Mouse (Mus musculus): Measurements from ENCODE around the gene Cavin2. TPM values are rescaled to one million over a fixed set of nuclear protein-coding genes. Genes with fewer than 3 reads are reported as not detected.
A peak's percentile ranks its signal among the peaks of the same experiment; 100 is the strongest.

The Cavin2 gene
- polyA plus RNA-seq, 1 experiment from 2014 or later, result 152 TPM

DNA sequence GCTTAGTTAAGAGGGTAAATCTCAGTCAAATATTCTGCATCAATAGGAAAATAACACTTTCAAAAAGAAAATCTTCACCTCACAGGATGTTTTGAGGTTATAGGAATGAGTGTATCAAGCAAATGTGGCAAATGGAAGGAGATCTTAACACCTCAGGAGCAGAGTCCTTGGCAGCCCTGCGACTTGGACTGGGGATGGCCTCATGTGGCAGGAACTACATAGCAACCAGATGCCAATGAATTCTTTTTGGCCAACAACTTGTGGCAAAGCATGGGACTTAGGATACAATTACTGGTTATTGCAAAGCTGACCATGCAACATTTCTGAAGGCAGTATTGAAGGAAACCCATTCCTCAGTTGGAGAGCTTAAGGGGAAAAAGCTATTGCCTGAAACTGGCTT, 39.6 kb downstream of the Cavin2 start:
- Histone ChIP-seq H3K27me3 (no peaks in the 10 kb centered on the region), H3K27ac (no peak overlapping the region), H3K36me3 (no peaks in the 10 kb centered on the region), H3K9ac (no peak overlapping the region), H3K4me3 (no peak overlapping the region), H3K9me3 (no peaks in the 10 kb centered on the region), H3K4me1 (peaks cover 8% of the 10 kb centered on the region), H3K4me2 (no peak overlapping the region)
- no peak for ATAC-seq (ENCODE audit: borderline replicate concordance, extremely low read depth, low FRiP score, low TSS enrichment)
- WGBS, result 89% methylated on average over 1 of the region's 1 CpGs

- 20% methylated on average over 6 of the region's 6 CpGs for WGBS
Observed at GRCm38 (mm10) chr1:51332986-51333385, 44.1 kb downstream of the Cavin2 start.

GRCm38 (mm10) chr1:51333557-51334285, 44.8 kb downstream of the Cavin2 start:
- H3K4me3 ChIP-seq, result peak overlapping the region; percentile 37
- peaks cover 13% of the 10 kb centered on the region for H3K4me1 ChIP-seq
- WGBS, result 4% methylated on average over 18 of the region's 18 CpGs
- H3K9me3 ChIP-seq, result no peaks in the 10 kb centered on the region
- H3K36me3 ChIP-seq, result no peaks in the 10 kb centered on the region
- ATAC-seq (ENCODE audit: borderline replicate concordance, extremely low read depth, low FRiP score, low TSS enrichment), result peak; percentile 84
- H3K27ac ChIP-seq, result peak overlapping the region; percentile 51
- H3K27me3 ChIP-seq, result no peaks in the 10 kb centered on the region
- peak overlapping the region; percentile 61 for H3K4me2 ChIP-seq
- H3K9ac ChIP-seq, result peak overlapping the region; percentile 33

More at GRCm38 (mm10) chr1:51332986-51333385, 44.1 kb downstream of the Cavin2 start:
- H3K36me3 ChIP-seq, result no peaks in the 10 kb centered on the region
- peaks cover 13% of the 10 kb centered on the region for H3K4me1 ChIP-seq
- H3K9ac ChIP-seq, result no peak overlapping the region
- peak overlapping the region; percentile 51; the same call in 1 of the 2 replicates for H3K27ac ChIP-seq
- H3K9me3 ChIP-seq, result no peaks in the 10 kb centered on the region
- H3K4me2 ChIP-seq, result peak overlapping the region; percentile 61
- H3K27me3 ChIP-seq, result no peaks in the 10 kb centered on the region
- ATAC-seq (ENCODE audit: borderline replicate concordance, extremely low read depth, low FRiP score, low TSS enrichment), result peak; percentile 52; the same call in 1 of the 2 replicates
- peak overlapping the region; percentile 37 for H3K4me3 ChIP-seq

GRCm38 (mm10) chr1:51334289-51334688, 45.4 kb downstream of the Cavin2 start:
- 26% methylated on average over 6 of the region's 6 CpGs for WGBS
- Histone ChIP-seq H3K27ac (no peak overlapping the region), H3K9ac (no peak overlapping the region), H3K4me3 (no peak overlapping the region), H3K9me3 (no peaks in the 10 kb centered on the region), H3K4me2 (no peak overlapping the region), H3K4me1 (peaks cover 13% of the 10 kb centered on the region), H3K36me3 (no peaks in the 10 kb centered on the region), H3K27me3 (no peaks in the 10 kb centered on the region)
- peak; percentile 36; the same call in 1 of the 2 replicates for ATAC-seq (ENCODE audit: borderline replicate concordance, extremely low read depth, low FRiP score, low TSS enrichment)

DNA sequence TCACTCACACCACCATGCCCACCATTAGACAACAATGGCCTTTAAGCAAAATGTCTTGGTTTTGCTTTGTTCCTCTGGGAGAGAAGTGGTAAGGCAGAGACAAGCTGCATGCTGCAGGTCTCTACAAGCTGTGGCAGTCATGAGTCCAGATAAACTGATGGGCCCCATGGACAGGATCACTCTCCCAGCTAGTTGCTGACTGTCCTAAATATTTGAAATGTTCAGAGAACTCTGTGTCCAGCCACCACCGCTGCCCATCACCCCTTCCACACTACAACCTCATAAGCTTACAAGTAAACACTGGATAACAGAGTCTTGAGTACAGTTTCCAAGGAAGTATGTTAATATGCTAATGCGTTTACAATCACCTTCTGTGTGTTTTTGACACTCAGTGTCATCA, 46.2 kb downstream of the Cavin2 start:
- no peaks in the 10 kb centered on the region for H3K36me3 ChIP-seq
- no peak overlapping the region for H3K9ac ChIP-seq
- H3K4me2 ChIP-seq, result no peak overlapping the region
- H3K27me3 ChIP-seq, result no peaks in the 10 kb centered on the region
- no peak for ATAC-seq (ENCODE audit: borderline replicate concordance, extremely low read depth, low FRiP score, low TSS enrichment)
- no peaks in the 10 kb centered on the region for H3K9me3 ChIP-seq
- WGBS, result 83% methylated on average over 2 of the region's 2 CpGs
- H3K4me1 ChIP-seq, result peaks cover 13% of the 10 kb centered on the region
- H3K27ac ChIP-seq, result no peak overlapping the region
- H3K4me3 ChIP-seq, result no peak overlapping the region

DNA sequence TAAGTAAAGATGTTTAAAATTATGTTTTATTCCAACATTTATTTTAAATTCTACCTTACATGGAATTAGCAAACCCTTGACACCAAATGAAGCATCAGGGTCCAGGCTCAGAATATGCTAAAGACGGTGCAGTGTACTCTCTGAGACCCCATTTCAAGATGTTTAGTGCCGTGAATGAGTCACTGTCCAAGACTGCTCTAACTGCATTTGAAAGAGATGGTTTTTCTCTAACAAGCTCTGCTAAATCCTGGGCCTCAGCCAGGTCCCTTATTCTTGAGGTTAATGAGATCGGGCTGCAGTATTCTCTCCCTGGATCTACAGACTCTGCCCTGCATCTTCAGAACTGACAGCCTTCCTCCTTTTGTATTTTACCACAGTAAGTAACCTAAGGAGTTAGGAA, 55.2 kb downstream of the Cavin2 start:
- no peak for ATAC-seq (ENCODE audit: borderline replicate concordance, extremely low read depth, low FRiP score, low TSS enrichment)
- Histone ChIP-seq H3K27me3 (no peaks in the 10 kb centered on the region), H3K4me1 (no peaks in the 10 kb centered on the region), H3K4me2 (no peak overlapping the region), H3K9me3 (no peaks in the 10 kb centered on the region), H3K27ac (no peak overlapping the region), H3K4me3 (no peak overlapping the region), H3K9ac (no peak overlapping the region), H3K36me3 (no peaks in the 10 kb centered on the region)
- WGBS, result 54% methylated on average over 3 of the region's 3 CpGs

DNA sequence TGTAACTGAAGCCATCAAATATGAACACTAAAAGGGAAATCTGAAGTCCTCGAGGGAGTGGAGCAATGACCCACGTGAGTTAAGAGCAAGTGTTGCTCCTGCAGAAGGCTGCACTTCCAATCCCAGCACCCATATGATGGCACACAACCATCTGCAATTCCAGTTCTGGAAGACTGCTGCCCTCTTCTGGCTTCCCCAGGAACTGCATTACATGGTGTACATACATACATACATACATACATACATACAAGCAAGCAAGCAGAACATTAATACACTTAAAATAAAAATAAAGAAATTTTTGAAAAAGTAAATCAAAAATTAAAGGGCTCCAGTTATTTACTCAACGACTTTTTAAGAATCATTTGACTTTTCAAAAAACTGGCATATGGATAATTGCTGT, 58.7 kb downstream of the Cavin2 start:
- no peak overlapping the region for H3K27ac ChIP-seq
- ATAC-seq (ENCODE audit: borderline replicate concordance, extremely low read depth, low FRiP score, low TSS enrichment), result no peak
- no peak overlapping the region for H3K4me2 ChIP-seq
- no peaks in the 10 kb centered on the region for H3K9me3 ChIP-seq
- H3K36me3 ChIP-seq, result no peaks in the 10 kb centered on the region
- H3K27me3 ChIP-seq, result no peaks in the 10 kb centered on the region
- WGBS, result 92% methylated on average over 3 of the region's 3 CpGs
- no peaks in the 10 kb centered on the region for H3K4me1 ChIP-seq
- H3K9ac ChIP-seq, result no peak overlapping the region
- no peak overlapping the region for H3K4me3 ChIP-seq

DNA sequence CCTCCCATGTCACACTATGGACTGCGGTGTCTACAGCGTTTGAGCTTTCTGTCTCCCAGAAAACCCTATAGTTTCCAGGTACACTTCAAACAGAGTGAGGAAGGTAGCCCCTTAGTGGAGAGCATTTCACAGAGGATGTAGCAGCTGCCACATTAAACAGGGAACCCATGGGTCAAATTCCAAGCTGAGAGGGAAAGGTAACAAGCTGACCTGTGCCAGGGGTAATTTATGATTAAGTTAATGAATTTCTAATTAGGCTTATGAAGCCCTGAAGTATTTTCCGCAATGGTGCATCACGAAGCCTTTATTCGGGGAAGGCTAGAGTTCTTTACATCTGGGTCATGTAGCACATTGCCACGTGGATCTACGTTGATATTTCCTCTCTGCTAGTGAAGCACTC, 59.7 kb downstream of the Cavin2 start:
- Histone ChIP-seq H3K27me3 (no peaks in the 10 kb centered on the region), H3K4me3 (no peak overlapping the region), H3K9me3 (no peaks in the 10 kb centered on the region), H3K4me2 (no peak overlapping the region), H3K27ac (no peak overlapping the region), H3K4me1 (no peaks in the 10 kb centered on the region), H3K36me3 (no peaks in the 10 kb centered on the region), H3K9ac (no peak overlapping the region)
- no peak for ATAC-seq (ENCODE audit: borderline replicate concordance, extremely low read depth, low FRiP score, low TSS enrichment)
- WGBS, result 85% methylated on average over 7 of the region's 7 CpGs

GRCm38 (mm10) chr1:51349291-51349967, 60.5 kb downstream of the Cavin2 start:
- no peak overlapping the region for H3K4me2 ChIP-seq
- no peaks in the 10 kb centered on the region for H3K27me3 ChIP-seq
- H3K36me3 ChIP-seq, result no peaks in the 10 kb centered on the region
- no peak for ATAC-seq (ENCODE audit: borderline replicate concordance, extremely low read depth, low FRiP score, low TSS enrichment)
- no peaks in the 10 kb centered on the region for H3K9me3 ChIP-seq
- H3K9ac ChIP-seq, result no peak overlapping the region
- 59% methylated on average over 7 of the region's 7 CpGs for WGBS
- no peak overlapping the region for H3K27ac ChIP-seq
- no peak overlapping the region for H3K4me3 ChIP-seq
- no peaks in the 10 kb centered on the region for H3K4me1 ChIP-seq

Other genes with a start within 250 kb of the Cavin2 start
- 7.6 and 10.3 TPM in 2 replicates for gene Nabp1, start 189.3 kb downstream of the Cavin2 start, polyA plus RNA-seq (2015; fragmentation: Nextera tagmentation; extraction: Ambion mirVana)

All from lung, embryonic 15.5 days (tissue).